7 mouse cellular contexts compared by ENCODE assay signal in the genomic region with DNA sequence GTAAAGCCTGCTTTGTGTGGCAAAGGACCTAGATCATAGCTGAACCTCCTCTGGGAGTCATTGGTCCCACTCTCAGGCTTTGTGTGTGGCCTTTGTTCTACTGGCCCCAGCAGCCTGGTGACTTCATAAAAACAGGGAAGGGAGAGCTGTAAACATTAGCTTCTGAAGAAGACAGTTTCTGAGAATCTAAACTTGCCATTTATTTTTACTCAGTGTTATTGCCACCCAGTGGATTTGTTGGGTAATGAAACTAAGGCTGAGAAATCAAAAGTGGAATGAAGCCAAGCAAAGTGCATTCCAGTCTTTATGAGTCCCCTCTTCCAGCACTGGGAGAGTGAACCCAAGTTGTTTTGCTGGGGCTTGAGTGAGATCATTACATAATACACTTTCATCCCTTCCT. TPM values are rescaled to one million over a fixed set of nuclear protein-coding genes. Genes with fewer than 3 reads are reported as not detected.
DNase-seq lines count a peak whose midpoint lies in the region; ATAC-seq and TF ChIP-seq lines count a peak whose summit lies in the region.

No protein-coding gene starts in this region.

- H3K9ac ChIP-seq in liver, postnatal 0 days (replicated peaks), result no peak overlapping the region
- no peak overlapping the region for H3K9ac ChIP-seq in liver, embryonic 12.5 days
- H3K9ac ChIP-seq in hindbrain, embryonic 16.5 days (ENCODE audit: low read depth, low read length), result no peak overlapping the region

- H3K27ac ChIP-seq in liver, postnatal 0 days (ENCODE audit: low read depth), result no peak overlapping the region
- H3K27ac ChIP-seq in liver, embryonic 12.5 days, result no peak overlapping the region
- H3K27ac ChIP-seq in hindbrain, embryonic 16.5 days (ENCODE audit: low read depth, low read length), result no peak overlapping the region
- no peak overlapping the region for H3K27ac ChIP-seq in small intestine, adult 2 months (ENCODE audit: insufficient read depth, low read depth, low read length)

- H3K4me3 ChIP-seq in liver, postnatal 0 days (ENCODE audit: low read depth, low read length), result no peak overlapping the region
- no peak overlapping the region for H3K4me3 ChIP-seq in liver, embryonic 12.5 days
- no peak overlapping the region for H3K4me3 ChIP-seq in hindbrain, embryonic 16.5 days (ENCODE audit: low read length)
- no peak overlapping the region for H3K4me3 ChIP-seq in small intestine, adult 2 months (ENCODE audit: low read depth, low read length)

- no peaks in the 10 kb centered on the region for H3K4me1 ChIP-seq in liver, postnatal 0 days (ENCODE audit: insufficient read depth)
- H3K4me1 ChIP-seq in liver, embryonic 12.5 days, result no peaks in the 10 kb centered on the region
- H3K4me1 ChIP-seq in hindbrain, embryonic 16.5 days (ENCODE audit: control insufficient read depth, insufficient read depth, low read depth, low read length), result no peaks in the 10 kb centered on the region
- no peaks in the 10 kb centered on the region for H3K4me1 ChIP-seq in small intestine, adult 2 months (ENCODE audit: control insufficient read depth, insufficient read depth, insufficient read length, low read length)

- H3K27me3 ChIP-seq in liver, postnatal 0 days (ENCODE audit: insufficient read depth, low read length), result no peaks in the 10 kb centered on the region
- no peaks in the 10 kb centered on the region for H3K27me3 ChIP-seq in liver, embryonic 12.5 days (replicated peaks)
- H3K27me3 ChIP-seq in hindbrain, embryonic 16.5 days (replicated peaks; ENCODE audit: control insufficient read depth, insufficient read depth, low read length), result no peaks in the 10 kb centered on the region
- H3K27me3 ChIP-seq in small intestine, adult 2 months (ENCODE audit: control insufficient read depth, insufficient read depth, low read length), result no peaks in the 10 kb centered on the region

- TF ChIP-seq EP300 in liver, postnatal 0 days (IDR thresholded peaks at IDR 0.05; ENCODE audit: low read depth), result 0 out of 2 replicates have a peak, but pooled peaks have one; percentile 17

- no peaks in the 10 kb centered on the region for H3K9me3 ChIP-seq in liver, postnatal 0 days (ENCODE audit: low read length)
- H3K9me3 ChIP-seq in liver, embryonic 12.5 days (replicated peaks), result no peaks in the 10 kb centered on the region
- H3K9me3 ChIP-seq in hindbrain, embryonic 16.5 days (ENCODE audit: control insufficient read depth, low read length), result no peaks in the 10 kb centered on the region

- TF ChIP-seq POLR2A in small intestine, adult 2 months (IDR thresholded peaks at IDR 0.05; ENCODE audit: low read depth, low read length), result no peak

- H3K36me3 ChIP-seq in liver, postnatal 0 days (replicated peaks; ENCODE audit: insufficient read depth, low read length), result no peaks in the 10 kb centered on the region
- H3K36me3 ChIP-seq in liver, embryonic 12.5 days, result no peaks in the 10 kb centered on the region
- no peaks in the 10 kb centered on the region for H3K36me3 ChIP-seq in hindbrain, embryonic 16.5 days (ENCODE audit: control insufficient read depth, insufficient read depth, low read length)
- H3K36me3 ChIP-seq in small intestine, adult 2 months (ENCODE audit: control insufficient read depth, insufficient read depth, low read length), result no peaks in the 10 kb centered on the region

- no peak overlapping the region for H3K4me2 ChIP-seq in liver, postnatal 0 days (ENCODE audit: low read depth, low read length)
- no peak overlapping the region for H3K4me2 ChIP-seq in liver, embryonic 12.5 days
- no peak overlapping the region for H3K4me2 ChIP-seq in hindbrain, embryonic 16.5 days (ENCODE audit: low read length)

- no peak for DNase-seq in liver, postnatal 0 days
- peak; percentile 49 for DNase-seq in R1 (ENCODE audit: low read depth, low spot score)
- peak; percentile 11 to 51 for DNase-seq in lung, adult 18-20 months

- TF ChIP-seq CTCF in liver, postnatal 0 days (IDR thresholded peaks at IDR 0.05; ENCODE audit: low read depth), result peak; percentile 67
- peak; percentile 15; the same call in 1 of the 2 replicates for TF ChIP-seq CTCF in small intestine, adult 2 months (IDR thresholded peaks at IDR 0.05; ENCODE audit: extremely low read depth, insufficient read length, insufficient replicate concordance, low read depth, low read length)

- ATAC-seq in liver, postnatal 0 days, result peak; percentile 65
- no peak for ATAC-seq in liver, embryonic 12.5 days
- ATAC-seq in common myeloid progenitor, adult 5-6 weeks (replicated peaks; ENCODE audit: low read depth, poor library complexity, severe bottlenecking), result peak; percentile 50; the same call in 1 of the 2 replicates
- peak; percentile 78 for ATAC-seq in hindbrain, embryonic 16.5 days

RNA-seq across cellular contexts. Expression of gene Ybx3, which starts 30.5 kb away (rescaled TPM):
- polyA plus RNA-seq in liver, postnatal 0 days (2015; fragmentation: Nextera tagmentation; extraction: Ambion mirVana), result 38.9 and 67.2 TPM in 2 replicates
- polyA plus RNA-seq in liver, embryonic 12.5 days (2016; fragmentation: Nextera tagmentation; extraction: Ambion mirVana), result 88.6 and 105 TPM in 2 replicates
- total RNA-seq in common myeloid progenitor, adult 5-6 weeks (2017), result 642 and 683 TPM in 2 replicates
- polyA plus RNA-seq in hindbrain, embryonic 16.5 days (2015; fragmentation: Nextera tagmentation; extraction: Ambion mirVana), result 19.8 and 23.5 TPM in 2 replicates
- polyA plus RNA-seq in small intestine, adult 2 months (2012; rRNA removed), result 67.2 and 132 TPM in 2 replicates
